Mouse (Mus musculus): Measurements from ENCODE around the gene Atoh8.

GRCm38 (mm10) chr6:72232411-72232810 is 3.0 kb downstream of the Atoh8 start:
- TF ChIP-seq CTCF (IDR thresholded peaks at IDR 0.05) (peak; percentile 44), EP300 (IDR thresholded peaks at IDR 0.05) (no peak)

All from lung, postnatal 0 days (tissue).